Mouse (Mus musculus) hematopoietic stem cell, adult 5-6 weeks (primary cell): ENCODE data around the gene Alcam. TPM values are rescaled to one million over a fixed set of nuclear protein-coding genes. Genes with fewer than 3 reads are reported as not detected.

Source experiments
- ATAC-seq, 2 experiments: fragments of 125-278 bp in 1 of 2; replicated peaks in 1 of 2; 2 replicates each; pipeline ENCODE4 v1.8.0; 2016 to 2017; ENCODE audit warnings: inconsistent platforms in 2 of 2, mild to moderate bottlenecking in 2 of 2, moderate number of reproducible peaks in 2 of 2, low read depth in 1 of 2, moderate TSS enrichment in 1 of 2; ENCODE audit not compliant: low FRiP score in 2 of 2, poor library complexity in 2 of 2, severe bottlenecking in 2 of 2, insufficient read depth in 1 of 2, low TSS enrichment in 1 of 2
- total RNA-seq: library from RNA; stranded (forward); fragments of 172-1452, 232-1000 nt; gene quantifications from 2 replicates; pipeline ENCODE4 v1.2.3, GENCODE M21; 2017

Gene Alcam
- 47.7 and 96.1 TPM in 2 replicates for total RNA-seq

GRCm38 (mm10) chr16:52453971-52454514 is at the start of gene Alcam:
Alcam (minus strand) TSS chr16:52454074.
- ATAC-seq: no peak

- ATAC-seq: no peak
Observed at GRCm38 (mm10) chr16:52498757-52499335, 45.0 kb upstream of the Alcam start.

- no peak for ATAC-seq
Observed at GRCm38 (mm10) chr16:52490542-52490941, 36.7 kb upstream of the Alcam start.

- ATAC-seq: peak; percentile 76 to 82
Observed at GRCm38 (mm10) chr16:52474235-52474634, 20.4 kb upstream of the Alcam start.

- ATAC-seq: no peak
Observed at GRCm38 (mm10) chr16:52473089-52473488, 19.2 kb upstream of the Alcam start.

DNA sequence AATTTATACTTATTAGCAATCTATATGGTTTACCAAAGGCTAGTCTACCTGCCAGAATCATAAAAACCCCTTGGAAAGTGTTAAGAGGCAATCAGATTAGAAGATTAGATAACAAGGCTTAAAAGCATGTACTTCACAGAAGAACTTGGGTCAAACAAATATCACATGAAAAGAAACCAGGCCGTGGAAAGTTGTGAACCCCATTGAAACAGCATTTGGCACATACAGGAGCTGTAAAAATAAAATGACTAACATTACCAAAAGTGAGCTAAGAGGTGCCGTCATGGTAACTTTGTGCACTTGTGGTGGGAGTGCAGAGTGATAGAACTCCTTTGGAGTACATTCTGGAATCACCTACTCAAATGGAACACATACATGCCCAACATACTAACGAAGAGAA is 18.8 kb upstream of the Alcam start:
- ATAC-seq: no peak

- no peak for ATAC-seq
Observed at GRCm38 (mm10) chr16:52472059-52472458, 18.2 kb upstream of the Alcam start.

GRCm38 (mm10) chr16:52470881-52471280 is 17.0 kb upstream of the Alcam start:
- no peak for ATAC-seq

- peak; percentile 65 to 77 for ATAC-seq
Observed at GRCm38 (mm10) chr16:52470226-52470625, 16.4 kb upstream of the Alcam start.

- peak; percentile 19 to 67; a peak in 2 of 4 replicates for ATAC-seq
Observed at GRCm38 (mm10) chr16:52468426-52468825, 14.6 kb upstream of the Alcam start.

DNA sequence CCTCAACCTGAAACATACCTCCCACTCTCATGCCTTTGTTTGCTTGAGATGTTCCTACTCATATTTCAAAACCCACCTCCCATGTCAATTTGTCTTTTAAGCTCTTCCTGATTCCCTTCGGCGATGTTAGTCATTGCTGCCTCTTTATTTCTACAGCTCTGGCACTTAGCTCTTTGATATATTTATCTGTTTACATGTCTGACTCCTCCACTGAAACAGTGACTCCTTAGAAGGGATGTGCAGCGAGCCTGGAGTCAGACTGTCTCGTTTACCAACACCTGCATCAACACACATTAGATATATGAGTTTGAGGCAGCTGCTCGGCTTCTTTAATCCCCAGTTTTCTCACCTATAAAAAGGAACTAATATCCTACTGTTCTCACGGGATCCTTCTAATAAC is 12.9 kb upstream of the Alcam start:
- ATAC-seq: no peak

GRCm38 (mm10) chr16:52464597-52464996 is 10.7 kb upstream of the Alcam start:
- ATAC-seq: peak; percentile 89 to 91

- peak; percentile 82 to 84 for ATAC-seq
Observed at GRCm38 (mm10) chr16:52452862-52453715, 785 bp downstream of the Alcam start.

DNA sequence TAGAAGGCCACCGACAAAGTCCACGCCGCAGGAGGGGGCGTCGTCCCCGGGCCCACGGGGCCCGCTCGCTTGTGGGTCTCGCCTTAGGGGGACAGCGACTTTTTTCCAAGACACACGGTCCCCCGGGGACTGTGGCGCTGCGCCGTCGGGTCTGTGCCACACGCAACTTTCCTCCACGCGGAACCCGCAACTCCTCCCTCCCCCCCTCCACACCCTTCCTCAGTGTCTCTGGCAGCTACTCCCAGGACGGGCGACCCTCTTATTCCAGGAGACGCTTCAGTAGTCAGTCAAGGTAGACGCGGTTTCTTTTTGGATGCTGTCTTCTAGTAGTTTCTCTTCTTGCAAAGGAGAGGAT is 1.4 kb downstream of the Alcam start:
- ATAC-seq: no peak

- ATAC-seq: no peak
Observed at GRCm38 (mm10) chr16:52451786-52452476, 1.9 kb downstream of the Alcam start.

DNA sequence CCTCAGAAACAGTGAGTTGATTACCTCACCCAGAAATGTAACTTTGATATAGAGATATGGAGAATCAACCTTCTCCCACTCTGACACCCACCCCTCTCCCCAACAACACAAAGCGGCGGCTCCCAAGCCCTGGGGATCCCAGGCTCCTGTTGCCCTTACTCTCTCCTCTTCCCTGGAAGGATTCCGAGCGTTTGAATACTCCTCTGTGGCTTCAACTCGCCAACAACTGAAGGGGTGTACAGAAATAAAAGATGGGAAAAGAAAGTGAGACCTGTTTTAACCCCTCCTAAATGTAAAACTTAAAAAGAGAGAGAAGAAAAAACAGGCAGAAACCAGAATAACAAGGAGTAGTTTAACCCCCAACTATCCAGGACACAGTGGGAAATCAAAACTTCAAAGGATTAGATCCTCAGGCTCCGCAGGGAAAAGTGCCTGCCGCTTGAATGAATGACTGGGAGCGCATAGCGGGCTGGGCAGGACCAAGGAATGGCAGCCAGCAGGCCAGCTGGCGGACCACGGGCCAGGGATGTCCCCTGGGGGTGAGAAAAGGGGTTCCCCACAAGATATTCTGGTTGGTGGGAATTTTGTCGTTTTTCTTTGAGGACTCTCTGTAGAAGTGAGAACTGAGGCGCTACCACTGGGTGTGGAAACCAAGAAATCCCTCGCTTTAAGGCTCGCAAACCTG is 2.6 kb downstream of the Alcam start:
- ATAC-seq: 0 out of 4 replicates have a peak, but pooled peaks of 1 of the 2 experiments have one; percentile 0

DNA sequence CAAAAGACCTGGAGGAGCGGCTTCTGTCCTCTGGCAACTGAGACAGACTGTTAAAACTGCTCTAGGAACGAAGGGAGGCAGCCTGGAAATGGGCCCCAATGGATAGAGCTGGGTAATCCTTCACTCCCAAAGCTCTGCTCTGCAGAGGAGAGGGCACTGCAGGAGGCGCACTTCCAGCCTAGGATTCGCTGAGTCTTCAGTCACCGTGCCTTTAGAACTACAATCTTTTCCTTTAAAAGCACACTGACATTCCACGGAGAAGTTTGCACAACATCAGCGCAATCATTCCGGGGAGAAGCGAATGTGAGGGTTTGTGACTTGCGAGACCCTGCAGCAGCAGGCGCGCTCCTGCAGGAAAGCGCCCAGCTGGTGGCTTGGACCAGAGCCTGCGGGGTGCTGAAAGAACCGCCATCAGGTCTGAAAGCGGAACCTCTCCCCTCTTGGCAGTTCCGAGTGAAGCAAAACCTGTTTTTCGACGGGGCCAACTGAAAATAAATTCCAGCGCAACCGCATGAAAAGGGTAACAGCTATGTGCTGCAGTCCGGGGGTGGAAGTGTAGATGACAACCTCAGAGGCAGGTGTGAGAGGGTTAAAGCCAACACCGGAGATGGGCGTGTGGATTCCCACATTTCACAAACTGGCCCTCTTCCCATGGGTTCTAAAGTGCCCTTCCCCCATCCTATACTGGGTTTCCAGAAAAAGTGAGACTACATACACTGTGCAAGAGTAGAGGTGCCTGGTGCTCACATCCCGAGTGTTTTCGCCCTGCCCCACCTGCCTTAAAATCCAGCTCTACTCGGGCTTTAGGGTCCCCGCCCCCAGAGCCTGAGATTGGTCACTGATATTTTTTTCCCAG is 3.4 kb downstream of the Alcam start:
- peak; percentile 46 to 55 for ATAC-seq
